Mouse (Mus musculus) lung, adult 2 months (tissue): ENCODE data around the gene Id1.

Source experiments
- CTCF ChIP-seq: fragments of 200-500 bp; IDR thresholded peaks from 2 replicates; pipeline ENCODE4 v1.5.1; 2011; ENCODE audit warnings: mild to moderate bottlenecking, low read length, control low read depth; ENCODE audit not compliant: insufficient read depth
- POLR2A ChIP-seq: fragments of 200-500 bp; IDR thresholded peaks from 2 replicates; pipeline ENCODE4 v1.6.1; 2011; ENCODE audit warnings: low read depth, mild to moderate bottlenecking, control low read depth, low read length, borderline replicate concordance; ENCODE audit errors: extremely low read depth

DNA sequence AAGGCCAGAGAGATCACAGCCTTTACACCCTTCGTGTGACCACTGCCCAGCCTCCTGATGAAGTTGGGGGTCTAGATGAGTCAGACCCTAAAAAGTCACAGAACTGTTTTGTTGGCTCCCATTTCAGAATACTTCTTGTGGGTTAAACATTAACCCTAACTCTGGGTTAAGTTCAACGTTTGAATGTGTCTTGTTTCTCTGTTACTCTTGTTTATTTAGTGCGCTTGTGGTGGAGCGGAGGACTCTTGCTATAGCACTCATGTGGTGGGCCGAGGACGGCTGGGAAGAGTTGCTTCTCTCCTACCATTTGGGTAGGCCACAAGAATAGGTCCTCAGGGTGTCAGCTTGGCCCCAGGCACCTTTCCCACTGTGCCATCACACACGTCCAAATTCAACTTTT, 7.5 kb upstream of the Id1 start:
- TF ChIP-seq POLR2A (no peak), CTCF (no peak)
